Mouse (Mus musculus): ENCODE results near the gene Tex29. TPM values are rescaled to one million over a fixed set of nuclear protein-coding genes. Genes with fewer than 3 reads are reported as not detected.

Tex29 gene
- not detected in 2 replicates for polyA plus RNA-seq (2012; rRNA removed)

GRCm38 (mm10) chr8:11840174-11840573 is at the start of gene Tex29:
Gene Tex29, plus strand, starts transcription at chr8:11840474.

Other genes with a start within 250 kb of the Tex29 start
- gene Ankrd10, start 204.7 kb upstream of the Tex29 start, polyA plus RNA-seq (2012; rRNA removed): 136 and 181 TPM in 2 replicates
- gene 1700016D06Rik, start 139.4 kb upstream of the Tex29 start, polyA plus RNA-seq (2012; rRNA removed): not detected in 2 replicates
- 45.3 and 62.9 TPM in 2 replicates for gene Arhgef7, start 112.8 kb upstream of the Tex29 start, polyA plus RNA-seq (2012; rRNA removed)